Mouse (Mus musculus) embryonic facial prominence, embryonic 13.5 days (tissue): ENCODE data around the gene Sema4b. TPM values are rescaled to one million over a fixed set of nuclear protein-coding genes. Genes with fewer than 3 reads are reported as not detected.

Source experiments
- ATAC-seq: fragments of 200-750 bp; cut with Nextera tagmentation; 2 replicates; pipeline ENCODE4 v1.8.0; 2017; ENCODE audit warnings: low read depth; ENCODE audit not compliant: insufficient number of reproducible peaks, insufficient read depth, low FRiP score, low TSS enrichment
- H3K27ac ChIP-seq: fragments of 300-500 bp; sonication (generic); 2 replicates; pipeline ENCODE4 v1.5.1; 2015; ENCODE audit warnings: moderate library complexity, mild to moderate bottlenecking, inconsistent platforms
- H3K27me3 ChIP-seq: fragments of 300-500 bp; sonication (generic); 2 replicates; pipeline ENCODE4 v1.6.1; 2015; ENCODE audit warnings: mild to moderate bottlenecking, inconsistent platforms
- H3K36me3 ChIP-seq: fragments of 300-500 bp; sonication (generic); 2 replicates; pipeline ENCODE4 v1.6.1; 2015; ENCODE audit warnings: mild to moderate bottlenecking, inconsistent platforms
- H3K4me1 ChIP-seq: fragments of 300-500 bp; sonication (generic); 2 replicates; pipeline ENCODE4 v1.6.1; 2015; ENCODE audit warnings: inconsistent platforms
- H3K4me2 ChIP-seq: fragments of 300-500 bp; sonication (generic); 2 replicates; pipeline ENCODE4 v1.6.1; 2015; ENCODE audit warnings: moderate library complexity, mild to moderate bottlenecking, inconsistent platforms
- H3K4me3 ChIP-seq: fragments of 300-500 bp; sonication (generic); 2 replicates; pipeline ENCODE4 v1.5.1; 2015; ENCODE audit warnings: mild to moderate bottlenecking, inconsistent platforms
- H3K9ac ChIP-seq: fragments of 300-500 bp; sonication (generic); 2 replicates; pipeline ENCODE4 v1.6.1; 2015; ENCODE audit warnings: mild to moderate bottlenecking, inconsistent platforms
- H3K9me3 ChIP-seq: fragments of 300-500 bp; sonication (generic); 2 replicates; pipeline ENCODE4 v1.6.1; 2016; ENCODE audit warnings: inconsistent platforms
- whole genome bisulfite sequencing: fragments of 180-500 bp; shearing (Covaris S2); methylation state at CpG from one replicate; pipeline ENCODE4 v1.1.7; 2015; ENCODE audit warnings: mixed read lengths; 5-methylcytosine and 5-hydroxymethylcytosine counted together
- polyA plus RNA-seq: library from polyadenylated mRNA; unstranded; fragments of >200 nt; fragmentation: Nextera tagmentation; extraction: Ambion mirVana; gene quantifications from 2 replicates; pipeline ENCODE4 v1.2.1, GENCODE M21; 2015

The Sema4b gene
- polyA plus RNA-seq, 1 experiment from 2014 or later = 19.8 TPM

- no peak overlapping the region for H3K4me3 ChIP-seq
- no peak overlapping the region for H3K9ac ChIP-seq
- no peaks in the 10 kb centered on the region for H3K36me3 ChIP-seq
- no peaks in the 10 kb centered on the region for H3K9me3 ChIP-seq
- H3K4me1 ChIP-seq = no peaks in the 10 kb centered on the region
- H3K27ac ChIP-seq = no peak overlapping the region
- no peak for ATAC-seq
- peaks cover 26% of the 10 kb centered on the region for H3K27me3 ChIP-seq
- H3K4me2 ChIP-seq = no peak overlapping the region
- 86% methylated on average over 11 of the region's 11 CpGs for WGBS
These were observed 66.2 kb downstream of the Sema4b start for GRCm38 (mm10) chr7:80252886-80253285.

- H3K36me3 ChIP-seq = no peaks in the 10 kb centered on the region
- peaks cover 5% of the 10 kb centered on the region; the same call in 1 of the 2 replicates for H3K4me1 ChIP-seq
- H3K27me3 ChIP-seq = peaks cover 48% of the 10 kb centered on the region
- H3K4me2 ChIP-seq = no peak overlapping the region
- H3K27ac ChIP-seq = no peak overlapping the region
- H3K9ac ChIP-seq = no peak overlapping the region
- WGBS = 79% methylated on average over 2 of the region's 2 CpGs
- no peak for ATAC-seq
- no peaks in the 10 kb centered on the region for H3K9me3 ChIP-seq
- no peak overlapping the region for H3K4me3 ChIP-seq
These were observed 69.3 kb downstream of the Sema4b start for GRCm38 (mm10) chr7:80255981-80256380.

GRCm38 (mm10) chr7:80257706-80258105 lies 71.1 kb downstream of the Sema4b start:
- peaks cover 13% of the 10 kb centered on the region for H3K4me1 ChIP-seq

GRCm38 (mm10) chr7:80260625-80261371 lies 74.2 kb downstream of the Sema4b start, which contains the start of gene Ngrn:
TSS of gene Ngrn (plus strand) at chr7:80261215.
- Histone ChIP-seq H3K9me3 (no peaks in the 10 kb centered on the region), H3K9ac (peak within 1 kb of the TSS; percentile 91), H3K4me2 (peak within 1 kb of the TSS; percentile 86), H3K4me1 (peaks cover 13% of the 10 kb centered on the region), H3K27ac (peak within 1 kb of the TSS; percentile 83), H3K27me3 (peaks cover 33% of the 10 kb centered on the region), H3K36me3 (peaks cover 25% of the 10 kb centered on the region), H3K4me3 (peak within 1 kb of the TSS; percentile 89)
- ATAC-seq = peak; percentile 69
- WGBS = 26% methylated on average over 40 of the region's 40 CpGs

More at GRCm38 (mm10) chr7:80257706-80258105, 71.1 kb downstream of the Sema4b start:
- Histone ChIP-seq H3K9me3 (no peaks in the 10 kb centered on the region), H3K27ac (no peak overlapping the region), H3K4me3 (no peak overlapping the region), H3K36me3 (no peaks in the 10 kb centered on the region), H3K9ac (no peak overlapping the region), H3K4me2 (no peak overlapping the region), H3K27me3 (peaks cover 48% of the 10 kb centered on the region)
- ATAC-seq = no peak
- WGBS = 59% methylated on average over 2 of the region's 2 CpGs

- H3K27ac ChIP-seq = peak overlapping the region; percentile 83
- peak overlapping the region; percentile 86 for H3K4me2 ChIP-seq
- 0 out of 2 replicates have a peak, but pooled peaks have one; percentile 38 for ATAC-seq
- peak overlapping the region; percentile 91 for H3K9ac ChIP-seq
- WGBS = under 1% methylated on average over 32 of the region's 32 CpGs
- peaks cover 33% of the 10 kb centered on the region for H3K27me3 ChIP-seq
- H3K9me3 ChIP-seq = no peaks in the 10 kb centered on the region
- peaks cover 13% of the 10 kb centered on the region for H3K4me1 ChIP-seq
- peak overlapping the region; percentile 89 for H3K4me3 ChIP-seq
- peaks cover 32% of the 10 kb centered on the region for H3K36me3 ChIP-seq
These were observed 74.8 kb downstream of the Sema4b start for GRCm38 (mm10) chr7:80261372-80261990.

GRCm38 (mm10) chr7:80264606-80265005 lies 78.0 kb downstream of the Sema4b start:
- WGBS = 93% methylated on average over 12 of the region's 12 CpGs
- H3K9ac ChIP-seq = no peak overlapping the region
- no peak overlapping the region for H3K27ac ChIP-seq
- no peak for ATAC-seq
- H3K27me3 ChIP-seq = peaks cover 6% of the 10 kb centered on the region
- no peak overlapping the region for H3K4me2 ChIP-seq
- peaks cover 17% of the 10 kb centered on the region for H3K4me1 ChIP-seq
- no peak overlapping the region for H3K4me3 ChIP-seq
- no peaks in the 10 kb centered on the region for H3K9me3 ChIP-seq
- H3K36me3 ChIP-seq = peaks cover 38% of the 10 kb centered on the region

- Histone ChIP-seq H3K27ac (no peak overlapping the region), H3K4me3 (no peak overlapping the region), H3K4me1 (peaks cover 16% of the 10 kb centered on the region), H3K4me2 (no peak overlapping the region), H3K27me3 (no peaks in the 10 kb centered on the region), H3K9ac (no peak overlapping the region), H3K9me3 (no peaks in the 10 kb centered on the region), H3K36me3 (peaks cover 42% of the 10 kb centered on the region)
- 67% methylated on average over 1 of the region's 1 CpGs for WGBS
- ATAC-seq = no peak
These were observed 81.1 kb downstream of the Sema4b start for GRCm38 (mm10) chr7:80267764-80268163.

GRCm38 (mm10) chr7:80268897-80269750 lies 82.5 kb downstream of the Sema4b start, which contains the start of gene Vps33b:
TSS of gene Vps33b (plus strand) at chr7:80269649.
- Histone ChIP-seq H3K9ac (peak within 1 kb of the TSS; percentile 86), H3K36me3 (peaks cover 48% of the 10 kb centered on the region), H3K27me3 (no peaks in the 10 kb centered on the region), H3K27ac (peak within 1 kb of the TSS; percentile 75), H3K4me1 (peaks cover 16% of the 10 kb centered on the region), H3K4me2 (peak within 1 kb of the TSS; percentile 93), H3K9me3 (peaks cover under 1% of the 10 kb centered on the region; the same call in 1 of the 2 replicates), H3K4me3 (peak within 1 kb of the TSS; percentile 86)
- 5% methylated on average over 21 of the region's 21 CpGs for WGBS
- peak; percentile 76; the same call in 1 of the 2 replicates for ATAC-seq

GRCm38 (mm10) chr7:80269751-80270255 lies 83.2 kb downstream of the Sema4b start:
- H3K9ac ChIP-seq = peak overlapping the region; percentile 86
- H3K9me3 ChIP-seq = peaks cover 7% of the 10 kb centered on the region
- ATAC-seq = peak; percentile 46; the same call in 1 of the 2 replicates
- peaks cover 48% of the 10 kb centered on the region for H3K36me3 ChIP-seq
- peak overlapping the region; percentile 75; the same call in 1 of the 2 replicates for H3K27ac ChIP-seq
- no peaks in the 10 kb centered on the region for H3K27me3 ChIP-seq
- H3K4me2 ChIP-seq = peak overlapping the region; percentile 93
- peak overlapping the region; percentile 86 for H3K4me3 ChIP-seq
- WGBS = under 1% methylated on average over 23 of the region's 23 CpGs
- peaks cover 16% of the 10 kb centered on the region for H3K4me1 ChIP-seq

- no peak overlapping the region for H3K27ac ChIP-seq
- no peak overlapping the region for H3K9ac ChIP-seq
- H3K27me3 ChIP-seq = no peaks in the 10 kb centered on the region
- 89% methylated on average over 2 of the region's 2 CpGs for WGBS
- no peak overlapping the region for H3K4me3 ChIP-seq
- no peak overlapping the region for H3K4me2 ChIP-seq
- peaks cover 60% of the 10 kb centered on the region for H3K36me3 ChIP-seq
- H3K4me1 ChIP-seq = peaks cover 16% of the 10 kb centered on the region
- H3K9me3 ChIP-seq = peaks cover 13% of the 10 kb centered on the region
- ATAC-seq = no peak
These were observed 86.8 kb downstream of the Sema4b start for GRCm38 (mm10) chr7:80273456-80273855.
